Mouse (Mus musculus) liver, embryonic 11.5 days (tissue): ENCODE measurements at regions not wholly inside any gene's neighbourhood (a gene's known extent, or its start where the extent isn't known, plus 50 kb on each side); places are given as distances from the start of the nearest gene placed in this dataset.

ENCODE experiments used
- ATAC-seq: fragments of 200-750 bp; cut with Nextera tagmentation; replicated peaks from 2 replicates; pipeline ENCODE4 v1.8.0; 2017; ENCODE audit warnings: moderate number of reproducible peaks, mild to moderate bottlenecking, moderate TSS enrichment, moderate library complexity; ENCODE audit not compliant: low FRiP score
- DNase-seq: peaks from one replicate; pipeline ENCODE4 v3.0.0-alpha.2; 2017; ENCODE audit warnings: low spot score
- H3K27ac ChIP-seq: fragments of 300-500 bp; sonication (generic); 2 replicates; pipeline ENCODE4 v1.5.1; 2014; ENCODE audit warnings: mild to moderate bottlenecking, low read depth, low read length, control low read depth
- H3K27me3 ChIP-seq: fragments of 300-500 bp; sonication (generic); replicated peaks from 2 replicates; pipeline ENCODE4 v1.6.1; 2014; ENCODE audit warnings: low read length, mixed read lengths; ENCODE audit not compliant: control insufficient read depth, insufficient read depth
- H3K36me3 ChIP-seq: fragments of 300-500 bp; sonication (generic); 2 replicates; pipeline ENCODE4 v1.6.1; 2014; ENCODE audit warnings: mild to moderate bottlenecking, low read length, moderate library complexity, mixed read lengths; ENCODE audit not compliant: control insufficient read depth, insufficient read depth
- H3K4me1 ChIP-seq: fragments of 300-500 bp; sonication (generic); replicated peaks from 2 replicates; pipeline ENCODE4 v1.6.1; 2014; ENCODE audit warnings: low read length, mixed read lengths; ENCODE audit not compliant: control insufficient read depth, insufficient read depth
- H3K4me2 ChIP-seq: fragments of 300-500 bp; sonication (generic); 2 replicates; pipeline ENCODE4 v1.6.1; 2014; ENCODE audit warnings: mild to moderate bottlenecking, control low read depth, moderate library complexity
- H3K4me3 ChIP-seq: fragments of 300-500 bp; sonication (generic); 2 replicates; pipeline ENCODE4 v1.5.1; 2014; ENCODE audit warnings: low read depth, low read length, control low read depth
- H3K9ac ChIP-seq: fragments of 300-500 bp; sonication (generic); 2 replicates; pipeline ENCODE4 v1.6.1; 2014; ENCODE audit warnings: low read depth, low read length, control low read depth
- H3K9me3 ChIP-seq: fragments of 300-500 bp; sonication (generic); 2 replicates; pipeline ENCODE4 v1.6.1; 2016; ENCODE audit warnings: low read length, inconsistent platforms, mixed read lengths; ENCODE audit not compliant: control insufficient read depth
- WGBS: fragments of 180-500 bp; shearing (Covaris S2); extraction: QIAGEN DNeasy Blood & Tissue Kit; methylation state at CpG from one replicate; pipeline ENCODE4 v1.1.7; 2014; 5-methylcytosine and 5-hydroxymethylcytosine counted together

DNA sequence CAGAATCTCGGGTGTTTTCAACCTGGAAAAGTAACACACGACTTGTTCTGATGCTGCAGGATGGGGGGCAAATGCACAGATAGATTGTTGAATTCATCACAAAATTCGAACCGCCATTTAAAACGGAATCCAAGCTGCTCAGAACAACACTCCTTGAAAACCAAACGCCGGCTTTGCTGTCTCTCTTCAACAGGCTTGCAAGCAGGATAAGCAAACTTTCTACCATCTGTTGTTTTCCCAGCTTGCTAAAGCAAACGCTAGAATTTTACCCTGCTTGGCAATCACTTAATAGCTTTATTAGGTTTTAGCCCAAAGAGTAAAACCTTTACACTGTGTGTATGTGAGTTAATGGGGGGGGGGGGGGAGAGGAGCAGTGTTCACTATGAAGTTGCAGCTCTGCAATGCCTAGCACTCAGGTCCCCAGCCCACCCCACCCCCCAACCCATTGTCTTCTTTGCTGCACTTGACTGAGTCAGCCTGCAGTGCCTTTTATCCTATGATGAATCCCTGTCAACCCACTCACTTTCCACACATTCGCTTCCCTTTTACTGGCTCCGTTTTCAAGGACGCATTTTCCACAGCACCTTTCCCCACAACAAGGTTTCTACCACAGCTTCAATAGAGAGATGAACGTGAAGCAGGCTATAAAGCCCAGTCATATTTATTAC is 190.1 kb upstream of the Fat1 start:
- DNase-seq (no peak), ATAC-seq (no peak)
- Histone ChIP-seq H3K4me1 (no peaks in the 10 kb centered on the region), H3K27me3 (no peaks in the 10 kb centered on the region), H3K36me3 (no peaks in the 10 kb centered on the region), H3K27ac (no peak overlapping the region), H3K4me3 (no peak overlapping the region), H3K9me3 (no peaks in the 10 kb centered on the region), H3K4me2 (no peak overlapping the region), H3K9ac (no peak overlapping the region)
- 78% methylated on average over 12 of the region's 12 CpGs for WGBS

DNA sequence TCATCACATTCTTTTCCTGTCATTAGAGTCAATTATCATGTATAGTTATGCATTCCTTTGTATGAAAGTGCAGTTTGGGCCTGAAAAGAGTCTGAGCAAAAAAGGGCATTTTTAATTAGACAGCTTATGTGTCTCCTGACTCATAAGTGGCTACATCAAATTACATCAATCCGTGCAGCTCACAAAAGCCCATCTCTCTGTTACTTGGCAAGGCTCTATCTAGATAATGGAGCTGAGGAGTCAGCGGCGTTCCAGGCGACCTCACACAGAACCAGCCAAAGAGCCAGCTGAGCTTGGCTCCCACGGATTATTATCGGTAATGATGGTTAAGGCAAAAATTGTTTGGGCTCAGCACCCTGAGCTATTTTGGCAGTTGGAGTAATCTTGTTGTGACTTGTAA is 176.5 kb upstream of the Fat1 start:
- Histone ChIP-seq H3K9ac (no peak overlapping the region), H3K27me3 (no peaks in the 10 kb centered on the region), H3K4me3 (no peak overlapping the region), H3K4me1 (no peaks in the 10 kb centered on the region), H3K27ac (no peak overlapping the region), H3K4me2 (no peak overlapping the region), H3K36me3 (no peaks in the 10 kb centered on the region), H3K9me3 (no peaks in the 10 kb centered on the region)
- WGBS, result 75% methylated on average over 6 of the region's 6 CpGs
- DNase-seq, result no peak
- ATAC-seq, result no peak

DNA sequence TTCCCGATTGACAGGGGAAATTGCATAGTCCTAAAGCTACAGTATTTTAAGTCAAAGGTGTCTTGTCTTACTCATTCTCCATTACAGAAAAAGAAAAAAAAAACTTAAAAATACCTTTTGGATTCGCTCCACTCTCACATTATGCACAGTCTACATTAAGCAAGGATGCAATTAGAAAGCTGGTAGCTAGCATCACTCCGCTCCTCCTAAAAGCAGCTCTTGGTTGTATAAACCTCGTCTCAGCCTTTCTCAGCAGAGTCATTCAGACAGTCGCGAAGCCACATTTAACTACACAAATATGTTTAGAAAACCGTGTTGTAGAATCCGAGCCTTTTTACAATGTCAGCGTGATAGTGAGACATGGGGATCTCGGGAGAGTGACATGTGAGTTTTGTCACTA is 172.5 kb upstream of the Fat1 start:
- no peaks in the 10 kb centered on the region for H3K36me3 ChIP-seq
- 88% methylated on average over 10 of the region's 10 CpGs for WGBS
- H3K9me3 ChIP-seq, result no peaks in the 10 kb centered on the region
- H3K4me3 ChIP-seq, result no peak overlapping the region
- no peaks in the 10 kb centered on the region for H3K4me1 ChIP-seq
- H3K9ac ChIP-seq, result no peak overlapping the region
- H3K4me2 ChIP-seq, result no peak overlapping the region
- no peaks in the 10 kb centered on the region for H3K27me3 ChIP-seq
- ATAC-seq (no peak), DNase-seq (no peak)
- no peak overlapping the region for H3K27ac ChIP-seq

DNA sequence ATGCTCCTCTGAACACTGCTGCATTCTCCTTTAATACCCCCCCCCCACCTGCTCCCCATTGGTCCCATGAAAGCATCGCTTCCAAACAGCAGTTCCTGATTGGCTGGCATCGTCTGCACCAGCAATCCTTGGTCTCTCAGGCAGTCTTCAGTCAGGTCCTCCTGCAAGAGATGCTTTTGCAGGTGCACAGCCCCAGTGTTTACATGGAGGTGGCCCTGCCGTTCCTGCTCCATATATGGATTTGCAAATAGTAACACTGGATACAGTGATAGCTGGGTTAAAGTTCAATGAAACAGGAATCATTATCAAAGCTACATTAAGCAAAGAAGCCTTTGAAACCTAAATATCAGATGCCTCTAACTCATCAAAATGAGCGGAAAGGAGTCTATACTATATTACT is 170.1 kb upstream of the Fat1 start:
- WGBS, result 69% methylated on average over 4 of the region's 4 CpGs
- H3K9me3 ChIP-seq, result no peaks in the 10 kb centered on the region
- H3K9ac ChIP-seq, result no peak overlapping the region
- DNase-seq, result no peak
- no peaks in the 10 kb centered on the region for H3K4me1 ChIP-seq
- ATAC-seq, result no peak
- H3K4me3 ChIP-seq, result no peak overlapping the region
- H3K4me2 ChIP-seq, result no peak overlapping the region
- H3K27me3 ChIP-seq, result no peaks in the 10 kb centered on the region
- H3K27ac ChIP-seq, result no peak overlapping the region
- no peaks in the 10 kb centered on the region for H3K36me3 ChIP-seq

DNA sequence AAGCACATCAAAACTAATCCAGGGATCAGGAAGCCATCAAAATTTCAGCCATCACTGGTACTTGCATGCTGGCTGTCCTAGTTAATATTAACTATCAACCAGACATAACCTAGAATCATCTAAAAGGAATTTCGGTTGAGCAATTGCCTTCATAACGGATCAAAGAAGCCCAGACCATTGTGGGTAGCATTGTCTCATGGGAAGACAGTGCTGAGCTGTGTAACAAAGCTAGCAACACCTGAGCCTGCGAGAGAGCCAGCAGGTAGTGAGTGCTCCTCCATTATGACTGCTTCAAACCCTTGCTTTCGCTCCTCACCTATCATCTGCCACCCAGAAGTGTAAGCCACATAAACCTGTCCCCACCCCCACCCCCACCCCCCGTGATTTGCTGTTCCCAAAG is 169.6 kb upstream of the Fat1 start:
- Histone ChIP-seq H3K27ac (no peak overlapping the region), H3K9ac (no peak overlapping the region), H3K27me3 (no peaks in the 10 kb centered on the region), H3K36me3 (no peaks in the 10 kb centered on the region), H3K9me3 (no peaks in the 10 kb centered on the region), H3K4me3 (no peak overlapping the region), H3K4me2 (no peak overlapping the region), H3K4me1 (no peaks in the 10 kb centered on the region)
- ATAC-seq, result no peak
- no peak for DNase-seq
- 61% methylated on average over 5 of the region's 5 CpGs for WGBS

DNA sequence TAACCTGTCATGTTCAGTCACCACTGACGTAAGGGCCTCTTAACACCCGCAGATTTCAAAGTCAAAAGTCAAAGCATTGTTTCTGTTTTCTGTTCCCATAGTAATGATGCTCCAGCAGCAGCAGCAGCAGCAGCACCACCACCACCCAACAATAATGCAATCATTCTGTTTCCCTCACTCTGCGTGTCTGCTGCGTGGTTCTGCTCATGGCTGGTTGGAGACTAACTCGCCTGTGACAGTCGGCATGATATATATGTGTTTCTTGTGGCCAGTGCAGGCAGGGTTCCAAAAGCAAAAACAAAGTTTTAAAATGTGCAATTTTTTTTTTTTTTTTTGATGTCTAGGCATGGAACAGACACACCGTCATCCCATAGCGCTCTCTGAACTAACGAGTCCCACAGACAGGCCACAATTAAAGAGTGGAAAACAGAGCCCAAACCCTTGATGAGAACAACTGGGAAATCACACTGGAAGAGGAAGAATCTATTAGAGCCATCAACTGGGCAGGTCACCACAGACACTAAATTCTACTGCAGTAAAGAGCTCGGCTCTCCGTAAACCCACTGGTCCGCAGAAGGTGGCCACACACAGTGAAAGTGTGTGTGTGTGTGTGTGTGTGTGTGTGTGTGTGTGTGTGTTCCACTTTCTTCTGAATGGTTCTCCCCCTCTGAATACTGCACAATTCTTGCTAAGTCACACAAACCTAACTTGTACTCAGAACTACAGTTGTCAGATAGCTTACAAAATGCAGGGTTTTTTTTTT is 169.0 kb upstream of the Fat1 start:
- WGBS, result 82% methylated on average over 12 of the region's 12 CpGs
- no peaks in the 10 kb centered on the region for H3K9me3 ChIP-seq
- no peak overlapping the region for H3K9ac ChIP-seq
- H3K4me1 ChIP-seq, result no peaks in the 10 kb centered on the region
- no peaks in the 10 kb centered on the region for H3K27me3 ChIP-seq
- H3K4me3 ChIP-seq, result no peak overlapping the region
- DNase-seq, result no peak
- no peaks in the 10 kb centered on the region for H3K36me3 ChIP-seq
- H3K27ac ChIP-seq, result no peak overlapping the region
- H3K4me2 ChIP-seq, result no peak overlapping the region
- no peak for ATAC-seq

DNA sequence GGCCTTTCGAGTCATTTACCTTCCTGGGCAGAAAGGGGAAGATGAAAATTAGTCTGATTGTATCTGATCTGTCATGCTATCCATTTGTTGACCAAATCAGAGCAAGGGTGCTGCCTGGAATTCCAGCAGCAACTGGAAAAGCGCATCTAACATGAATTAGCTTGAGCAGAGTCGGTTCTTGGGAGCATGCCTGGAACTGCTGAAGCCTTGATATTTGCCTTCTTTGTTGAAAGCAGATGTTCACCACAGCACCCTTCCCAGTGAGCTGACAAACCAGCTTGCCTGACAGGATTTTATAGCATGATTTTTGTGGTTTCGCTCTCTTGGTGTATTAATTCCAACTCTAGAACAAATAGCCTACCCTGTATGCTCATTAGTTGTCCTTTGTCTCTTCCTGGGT is 168.0 kb upstream of the Fat1 start:
- H3K36me3 ChIP-seq, result no peaks in the 10 kb centered on the region
- no peak overlapping the region for H3K4me3 ChIP-seq
- H3K4me2 ChIP-seq, result no peak overlapping the region
- ATAC-seq (no peak), DNase-seq (no peak)
- H3K27ac ChIP-seq, result no peak overlapping the region
- H3K27me3 ChIP-seq, result no peaks in the 10 kb centered on the region
- H3K9ac ChIP-seq, result no peak overlapping the region
- H3K4me1 ChIP-seq, result no peaks in the 10 kb centered on the region
- no peaks in the 10 kb centered on the region for H3K9me3 ChIP-seq
- WGBS, result 81% methylated on average over 4 of the region's 4 CpGs

DNA sequence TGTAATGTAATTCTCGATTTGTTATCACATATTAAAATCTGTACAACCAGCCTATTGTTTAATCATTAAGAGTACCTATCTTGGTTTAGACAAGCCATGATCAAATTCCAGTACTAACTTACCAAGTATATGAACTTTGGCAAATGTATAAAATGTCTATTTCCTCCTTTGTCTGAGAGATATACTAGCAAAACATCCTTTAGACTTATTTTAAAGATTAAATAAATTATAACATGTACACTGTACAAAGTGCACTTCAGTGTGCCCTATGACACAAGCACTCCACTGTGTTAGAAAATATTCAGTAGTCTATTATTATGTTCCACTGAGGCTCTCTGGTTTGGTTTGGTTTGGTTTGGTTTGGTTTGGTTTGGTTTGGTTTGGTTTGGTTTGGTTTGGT is 156.0 kb upstream of the Fat1 start:
- 83% methylated on average over 1 of the region's 1 CpGs for WGBS
- ATAC-seq (no peak), DNase-seq (no peak)
- no peak overlapping the region for H3K4me3 ChIP-seq
- no peaks in the 10 kb centered on the region for H3K4me1 ChIP-seq
- no peaks in the 10 kb centered on the region for H3K9me3 ChIP-seq
- no peaks in the 10 kb centered on the region for H3K27me3 ChIP-seq
- no peak overlapping the region for H3K4me2 ChIP-seq
- H3K27ac ChIP-seq, result no peak overlapping the region
- no peak overlapping the region for H3K9ac ChIP-seq
- no peaks in the 10 kb centered on the region for H3K36me3 ChIP-seq

DNA sequence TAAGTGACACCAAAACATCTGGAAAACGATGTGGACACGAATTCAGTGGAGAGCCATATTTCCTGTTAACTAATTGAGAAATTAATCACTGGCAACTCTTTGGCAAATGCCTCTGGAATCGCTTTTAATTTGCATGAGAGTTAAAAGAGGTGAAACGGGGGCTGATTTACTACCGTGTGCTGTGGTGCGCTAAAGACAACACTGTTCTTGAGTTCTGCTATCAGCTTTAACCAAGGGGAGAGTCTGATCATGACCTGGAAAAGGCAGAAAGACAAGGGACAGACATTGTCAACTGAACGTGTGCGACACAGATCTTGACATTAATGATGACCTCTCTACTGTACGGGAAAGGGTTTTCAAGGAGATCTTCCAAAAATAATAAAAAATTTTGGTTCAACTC is 152.8 kb upstream of the Fat1 start:
- no peaks in the 10 kb centered on the region for H3K9me3 ChIP-seq
- no peak for ATAC-seq
- H3K4me1 ChIP-seq, result no peaks in the 10 kb centered on the region
- no peak overlapping the region for H3K4me3 ChIP-seq
- no peak overlapping the region for H3K4me2 ChIP-seq
- no peaks in the 10 kb centered on the region for H3K36me3 ChIP-seq
- WGBS, result 86% methylated on average over 9 of the region's 9 CpGs
- no peaks in the 10 kb centered on the region for H3K27me3 ChIP-seq
- no peak overlapping the region for H3K9ac ChIP-seq
- no peak for DNase-seq
- no peak overlapping the region for H3K27ac ChIP-seq
